Mouse (Mus musculus): ENCODE data around the gene Ptgr1.
A peak's percentile ranks its signal among the peaks of the same experiment; 100 is the strongest.

The Ptgr1 gene

DNA sequence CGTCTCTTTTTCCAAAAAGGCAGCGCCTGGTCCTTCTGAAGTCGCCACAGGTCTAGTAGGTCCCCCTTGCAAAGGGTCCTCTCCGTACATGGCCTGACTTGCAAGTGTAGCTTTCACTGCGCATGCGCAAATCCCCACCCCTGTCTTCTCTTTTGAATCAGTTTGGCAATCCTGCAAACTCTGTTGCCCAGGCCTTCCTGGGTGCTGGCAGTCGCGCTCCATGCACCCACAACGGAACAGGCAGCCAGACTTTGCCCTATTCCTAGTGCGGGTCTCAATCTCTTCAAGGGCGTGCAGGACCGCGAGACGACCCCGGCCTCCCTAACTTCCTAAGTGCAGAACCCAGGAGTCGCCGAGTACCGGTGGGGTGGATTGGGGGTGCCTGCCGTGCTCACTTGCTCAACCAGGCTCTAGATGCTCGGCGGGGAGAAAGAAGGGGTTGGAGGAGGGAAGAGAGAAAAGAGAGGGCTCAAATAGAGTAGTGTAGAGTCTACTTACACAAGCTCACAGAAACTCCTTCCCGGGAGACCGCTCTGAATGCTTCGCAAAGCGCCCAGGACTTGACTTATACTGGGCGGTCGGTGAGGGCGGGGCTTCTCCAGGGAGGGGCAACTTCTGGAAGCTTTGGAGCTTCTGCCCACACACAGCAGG is at the start of gene Ptgr1:
Ptgr1 (minus strand) TSS at position 580 of the 651 bp plus-strand sequence.
- peak; percentile 63 for DNase-seq

DNA sequence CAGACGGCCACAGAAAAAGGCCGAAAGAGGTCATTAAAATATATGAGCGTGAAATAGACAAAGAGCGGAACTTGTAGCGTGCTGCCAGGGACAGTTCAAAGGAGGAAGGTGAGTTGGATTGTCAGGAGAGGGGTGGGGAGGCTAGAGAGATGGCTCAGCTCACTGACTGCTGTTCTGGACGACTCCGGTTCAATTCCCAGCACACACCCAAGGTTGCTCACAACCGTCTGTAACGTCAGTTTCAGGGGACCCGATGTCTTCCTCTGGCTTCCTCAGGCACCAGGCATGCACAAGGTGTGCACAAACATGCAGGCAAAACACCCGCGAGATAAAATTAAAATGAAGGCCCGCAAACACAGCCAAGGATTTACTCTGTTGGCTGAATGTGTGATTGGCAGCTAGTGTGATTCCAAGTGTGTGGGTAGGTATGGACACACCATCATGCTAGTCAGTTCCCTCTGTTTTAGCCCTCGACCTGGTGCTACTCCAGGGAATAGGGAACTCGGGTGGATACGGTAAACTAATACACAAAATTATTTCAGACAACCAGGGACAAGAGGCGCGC is 48.9 kb upstream of the Ptgr1 start:
- peak; percentile 16 for DNase-seq

DNA sequence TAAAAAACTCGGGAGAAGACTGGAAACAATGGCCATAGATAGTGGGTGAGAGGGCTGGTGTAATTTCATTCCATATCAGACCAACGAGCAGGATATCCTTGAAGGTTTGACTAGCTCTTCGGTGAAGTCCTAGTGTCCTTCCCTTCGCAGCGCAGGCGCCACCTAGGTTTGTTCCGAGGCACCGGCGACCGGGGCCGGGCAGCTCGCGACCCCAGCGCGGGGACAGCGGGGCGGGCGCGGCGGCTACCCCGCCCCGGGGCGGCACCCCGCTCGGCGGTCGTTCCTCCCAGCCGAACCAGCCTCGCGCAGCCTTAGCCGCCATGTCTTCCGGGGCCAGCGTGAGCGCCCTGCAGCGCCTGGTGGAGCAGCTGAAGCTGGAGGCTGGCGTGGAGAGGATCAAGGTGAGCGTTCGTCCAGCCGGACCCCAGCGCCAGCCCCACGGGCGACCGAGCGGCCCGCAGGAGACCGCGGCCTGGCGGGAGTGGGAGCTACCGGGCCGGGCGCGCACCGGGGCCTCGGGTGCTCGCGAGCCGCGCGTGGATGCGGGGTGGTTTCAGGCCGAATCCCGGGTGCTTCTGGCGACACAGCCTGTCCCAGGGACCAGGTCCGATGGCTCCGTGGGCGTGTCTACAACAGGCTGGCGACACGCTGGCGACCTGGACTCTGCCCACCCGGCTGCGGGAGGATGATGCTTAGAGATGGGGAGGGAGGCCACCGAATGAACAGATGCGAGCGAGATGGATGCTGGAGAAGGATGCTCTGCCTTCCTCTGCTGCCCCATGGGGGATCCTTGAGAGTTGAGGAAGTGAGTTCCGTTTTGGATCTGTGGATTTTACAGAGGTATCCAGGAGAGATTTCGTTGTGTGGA is 48.2 kb upstream of the Ptgr1 start, which contains the start of gene Gng10:
Gng10 (plus strand) TSS at position 171 of the 868 bp plus-strand sequence.
- peak; percentile 85 for DNase-seq

DNA sequence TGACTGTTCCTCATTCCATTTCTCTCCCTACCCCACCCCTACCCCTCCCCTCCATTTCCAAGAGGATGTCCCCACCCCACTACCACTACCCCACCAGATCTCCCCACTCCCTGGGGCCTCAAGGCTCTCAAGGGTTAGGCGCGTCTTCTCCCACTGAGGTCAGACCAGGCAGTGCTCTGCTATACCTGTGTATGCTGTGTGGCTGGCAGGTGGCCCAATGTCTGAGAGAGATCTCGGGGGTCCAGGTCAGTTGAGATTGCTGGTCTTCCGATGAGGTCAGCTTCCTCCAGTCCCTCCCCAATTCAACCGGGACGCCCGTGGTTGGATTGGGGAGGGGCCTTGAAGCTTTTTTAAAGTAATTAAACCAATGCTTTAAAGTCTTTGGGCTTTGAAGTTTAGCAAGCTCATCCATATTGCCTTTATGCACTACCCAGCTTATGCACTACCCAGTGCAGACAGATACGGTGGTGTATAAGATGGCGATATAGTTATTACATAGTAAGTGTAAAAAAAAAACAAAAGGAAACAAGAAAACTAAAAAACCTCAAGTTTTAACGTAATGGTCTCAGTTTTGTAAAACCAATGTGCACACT is 47.5 kb upstream of the Ptgr1 start:
- DNase-seq = no peak

DNA sequence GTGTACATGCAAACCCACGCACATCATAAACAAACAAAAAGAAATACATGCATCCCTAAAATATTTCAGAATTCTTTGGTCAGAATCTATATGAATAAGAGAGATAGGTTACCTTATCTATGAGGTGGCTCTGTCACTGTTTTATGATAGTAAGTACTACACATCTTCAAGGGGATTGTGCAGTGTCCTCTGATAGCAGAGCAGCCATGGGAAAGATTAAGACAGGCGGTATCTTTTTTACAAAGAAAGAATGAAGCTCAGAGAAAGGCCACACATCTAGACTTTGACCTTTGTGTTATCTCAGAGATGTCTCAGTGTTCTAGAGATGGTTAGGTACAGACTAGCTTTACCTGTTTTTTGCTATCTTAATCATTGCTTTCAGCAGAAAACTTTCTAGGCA is 30.0 kb upstream of the Ptgr1 start:
- no peak for DNase-seq

DNA sequence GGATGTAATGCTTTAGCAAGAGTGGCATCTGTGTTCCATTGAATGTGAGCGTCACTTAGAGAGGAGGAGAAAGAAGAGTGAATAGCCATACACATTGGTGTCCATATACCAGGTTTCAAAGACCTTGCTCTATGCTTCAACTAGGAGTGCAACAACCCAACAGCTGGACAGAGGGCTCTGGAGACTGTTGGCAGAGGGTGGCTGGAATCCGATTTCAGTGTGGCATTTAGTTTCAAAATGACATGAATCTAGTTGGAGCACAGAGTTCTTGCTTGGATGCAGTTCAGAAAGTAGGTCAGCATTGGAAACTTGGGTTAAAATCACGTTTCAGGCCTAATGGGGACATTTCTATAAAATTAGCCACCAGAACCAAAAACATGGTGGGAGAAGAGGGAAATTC is 28.3 kb upstream of the Ptgr1 start:
- DNase-seq = no peak

DNA sequence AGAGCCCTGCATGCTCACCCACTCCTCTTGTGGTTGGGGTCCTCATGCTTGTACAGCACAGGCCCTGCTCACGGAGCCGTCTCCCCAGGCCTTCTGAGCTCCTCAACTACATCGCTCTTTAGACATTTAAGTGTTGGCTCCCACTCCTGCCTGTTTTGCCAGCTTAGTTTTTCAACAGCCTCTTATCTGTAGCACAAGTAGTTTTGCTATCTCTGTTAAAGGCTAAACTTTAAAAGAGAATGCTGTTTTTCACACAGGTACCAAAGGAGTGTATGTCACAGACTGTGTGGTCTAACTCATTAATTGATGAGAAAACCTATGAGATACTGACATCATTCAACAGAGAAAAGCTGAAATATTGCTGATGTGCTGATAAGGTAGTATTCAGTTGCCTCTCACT is 24.5 kb upstream of the Ptgr1 start:
- no peak for DNase-seq

DNA sequence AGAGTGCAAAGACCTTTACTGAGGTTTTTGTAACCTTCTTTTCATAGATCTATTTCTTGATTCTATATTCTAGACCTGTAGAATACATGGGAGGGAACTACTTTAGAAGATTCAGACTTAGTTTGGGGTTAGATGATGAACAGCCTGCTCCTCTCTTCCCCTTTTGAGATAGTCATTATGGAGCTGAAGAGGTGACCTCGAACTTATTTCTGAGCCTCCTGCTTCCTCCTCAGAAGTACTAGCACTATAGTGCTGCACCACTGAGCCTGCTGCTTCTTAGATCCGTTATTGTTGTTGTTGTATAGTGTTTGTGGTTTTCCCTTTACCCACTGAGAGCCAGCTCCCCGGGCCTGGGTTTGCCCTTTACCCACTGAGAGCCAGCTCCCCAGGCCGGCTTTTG is 22.8 kb upstream of the Ptgr1 start:
- no peak for DNase-seq

DNA sequence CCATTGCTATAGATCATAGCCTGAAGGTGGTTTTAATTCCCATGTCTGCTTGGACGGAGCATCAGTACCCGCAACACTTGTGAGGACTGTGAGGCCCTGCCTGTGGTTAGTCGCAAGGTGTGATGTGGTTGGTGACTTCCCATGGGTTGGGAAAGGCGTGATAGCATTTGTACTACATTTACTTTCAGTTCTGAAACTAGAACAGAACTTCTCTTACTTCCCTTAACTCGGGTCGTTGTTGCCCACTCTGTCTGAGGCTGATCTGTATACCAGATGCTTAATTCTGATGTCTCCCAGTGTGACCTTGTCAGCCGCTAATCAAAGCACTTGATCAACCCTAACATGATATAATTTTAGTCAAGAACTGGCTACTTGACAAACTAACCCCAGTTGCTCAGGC is 22.3 kb upstream of the Ptgr1 start:
- DNase-seq = no peak

DNA sequence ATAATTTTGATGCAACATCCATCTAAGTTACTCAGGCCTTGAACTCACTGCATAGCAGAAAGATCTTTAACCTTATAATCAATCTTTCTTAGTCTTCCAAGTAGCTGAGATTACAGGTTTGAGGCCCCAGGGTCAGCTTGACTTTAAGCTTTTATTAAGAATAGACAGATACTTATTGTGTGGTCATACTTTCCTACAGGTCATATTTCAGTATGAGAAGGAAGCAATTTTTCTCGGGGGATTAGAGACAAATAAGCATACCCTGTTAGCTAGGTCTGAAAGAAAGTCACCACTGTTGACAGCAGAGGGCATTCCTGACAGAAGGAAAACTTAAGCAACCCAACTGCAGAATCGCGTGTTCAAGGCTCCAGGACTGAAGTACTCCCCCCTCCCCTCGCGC is 21.1 kb upstream of the Ptgr1 start:
- no peak for DNase-seq

DNA sequence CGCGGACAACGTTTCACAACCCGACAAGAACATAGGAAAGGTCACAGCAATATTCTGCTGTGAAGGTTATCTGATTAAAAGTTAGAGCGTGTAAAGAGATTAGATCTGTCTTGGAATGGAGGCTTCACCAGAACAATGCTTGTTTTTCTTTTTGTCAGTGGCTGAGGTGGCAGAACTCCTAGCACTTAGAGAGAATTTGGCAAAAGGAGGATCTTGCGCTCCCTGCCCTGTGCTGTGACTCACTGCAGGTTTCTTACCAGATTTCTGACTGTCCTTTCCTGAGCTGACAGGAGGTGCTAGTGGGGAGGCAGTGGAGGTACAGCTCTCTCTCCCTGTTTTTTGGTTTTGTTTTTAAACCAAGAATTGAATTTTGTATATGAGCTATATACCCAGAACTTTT is 20.1 kb upstream of the Ptgr1 start:
- no peak for DNase-seq

DNA sequence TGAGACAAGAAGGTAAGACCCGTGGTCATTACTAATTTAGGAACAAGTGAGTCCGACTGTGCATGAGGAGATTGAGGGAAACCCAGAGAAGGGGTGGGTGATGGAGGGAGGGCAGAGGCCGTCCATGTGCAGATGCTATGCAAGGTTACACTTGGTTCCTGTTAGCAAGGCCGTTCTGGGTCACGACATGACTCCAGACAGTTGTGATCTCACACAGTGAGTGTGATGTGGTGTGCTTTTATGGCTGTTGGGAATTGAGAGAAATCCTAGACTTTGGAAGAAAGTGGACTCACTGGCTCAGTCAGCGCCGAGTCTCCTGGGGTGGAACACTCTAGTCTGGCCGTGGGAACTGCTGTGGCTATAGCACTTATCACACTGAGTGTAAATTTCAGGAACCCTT is 19.3 kb upstream of the Ptgr1 start:
- DNase-seq = no peak

DNA sequence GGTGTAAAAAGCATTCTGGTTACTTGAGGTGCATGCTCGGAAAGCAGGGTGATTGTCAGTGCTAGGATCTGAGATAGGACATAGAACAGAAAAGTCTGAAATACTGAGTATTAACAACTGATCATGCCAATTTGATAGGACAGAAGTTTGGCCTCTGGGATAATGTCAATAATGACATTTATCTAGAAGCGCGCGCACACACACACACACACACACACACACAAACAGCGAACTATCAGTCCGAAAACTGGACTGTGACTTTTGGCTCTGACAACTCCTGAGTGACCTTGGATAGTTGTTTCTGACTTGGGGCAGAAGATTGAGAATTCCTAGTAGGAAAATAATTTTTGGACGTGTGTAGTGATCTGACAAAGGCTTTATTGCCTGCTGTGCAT is 16.9 kb upstream of the Ptgr1 start:
- DNase-seq = no peak

DNA sequence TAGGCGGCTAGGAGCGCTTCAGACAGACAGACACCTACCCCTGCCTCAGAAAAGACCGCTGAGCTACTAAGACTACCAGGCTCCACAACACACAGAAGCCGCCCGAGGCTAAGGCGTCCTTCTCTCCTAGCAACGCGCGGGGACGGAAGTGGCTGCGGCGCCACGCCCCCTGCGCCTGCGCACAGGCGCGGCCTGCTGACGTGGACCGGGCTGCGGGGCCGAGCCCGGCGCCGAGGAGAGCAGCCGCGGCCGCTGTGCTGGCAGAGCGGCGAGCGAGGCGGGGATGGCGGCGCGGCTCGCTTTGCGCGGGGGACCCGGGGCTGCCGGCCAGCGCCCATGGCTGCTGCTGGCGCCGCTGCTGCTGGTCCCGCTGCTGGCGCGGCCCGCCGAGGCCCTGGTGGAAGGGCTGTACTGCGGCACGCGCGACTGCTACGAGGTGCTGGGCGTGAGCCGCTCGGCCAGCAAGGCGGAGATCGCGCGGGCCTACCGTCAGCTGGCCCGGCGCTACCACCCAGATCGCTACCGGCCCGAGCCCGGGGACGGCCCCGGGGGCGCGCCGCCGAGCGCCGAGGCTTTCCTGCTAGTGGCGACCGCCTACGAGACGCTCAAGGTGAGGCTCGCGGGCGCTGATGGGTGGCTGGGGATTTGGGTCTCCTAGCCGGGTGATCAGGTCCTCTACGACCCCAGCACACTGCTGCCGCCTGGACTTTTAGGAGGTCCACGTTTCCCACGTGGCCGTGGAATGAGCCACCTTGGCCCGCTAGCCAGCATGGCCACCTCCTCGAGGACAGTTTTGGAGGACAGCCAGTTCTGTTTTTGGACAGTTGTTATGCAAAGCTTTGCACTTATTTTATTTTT is 16.3 kb upstream of the Ptgr1 start, which contains the start of gene Gm20503:
Gm20503 (plus strand) TSS at position 263 of the 858 bp plus-strand sequence.
- DNase-seq = peak; percentile 94

DNA sequence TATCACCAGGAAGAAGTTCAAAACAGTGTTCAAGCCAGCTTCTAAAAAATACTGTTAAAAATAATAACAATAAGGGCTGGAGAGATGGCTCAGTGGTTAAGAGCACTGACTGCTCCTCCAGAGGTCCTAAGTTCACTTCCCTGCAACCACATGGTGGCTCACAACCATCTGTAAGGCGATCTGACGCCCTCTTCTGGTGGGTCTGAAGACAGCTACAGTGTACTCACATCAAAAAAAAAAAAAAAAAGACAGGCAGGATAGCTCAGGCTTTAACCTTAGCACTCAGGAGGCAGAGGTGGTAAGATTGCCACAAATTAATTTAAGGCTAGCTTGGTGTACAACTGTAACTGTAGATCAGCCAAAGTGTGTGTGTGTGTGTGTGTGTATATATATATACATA is 13.7 kb upstream of the Ptgr1 start:
- no peak for DNase-seq

DNA sequence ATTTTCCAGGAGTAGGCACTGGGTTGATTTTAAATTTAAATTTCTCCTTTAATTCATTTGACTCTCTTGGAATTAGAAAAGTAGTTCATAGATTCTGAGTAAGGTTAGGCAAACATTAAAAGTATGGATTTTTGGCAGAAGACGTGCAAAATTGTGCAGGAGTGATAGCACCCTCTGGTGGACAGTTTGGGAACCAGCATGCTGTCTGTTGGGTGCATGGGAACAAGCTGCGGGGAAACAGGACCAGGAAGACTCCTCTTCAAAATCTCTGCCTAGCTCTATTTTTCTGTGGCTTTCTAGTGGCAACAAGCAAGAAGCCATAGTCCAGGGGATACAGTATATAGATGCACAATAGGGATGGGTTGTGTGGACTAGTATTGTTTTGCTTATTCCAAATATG is 12.8 kb upstream of the Ptgr1 start:
- peak; percentile 72 for DNase-seq

DNA sequence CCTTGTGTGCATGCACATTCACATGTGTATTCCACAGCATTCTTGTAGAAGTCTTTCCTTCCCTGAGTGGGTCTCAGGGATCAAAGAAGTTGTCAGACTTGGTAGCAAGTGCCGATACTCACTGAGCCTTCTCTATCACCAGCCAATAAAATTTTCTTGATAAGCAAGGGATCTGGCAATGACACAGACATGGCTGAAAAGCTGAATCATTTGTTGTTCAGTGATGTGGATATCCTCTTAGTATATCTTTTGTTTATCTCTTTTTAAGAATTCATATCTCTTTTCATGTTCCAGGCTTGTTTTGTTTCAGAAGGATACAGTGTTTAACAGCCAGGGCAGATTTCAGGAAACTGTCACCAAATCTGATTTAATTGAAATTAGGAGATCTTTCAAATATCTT is 11.8 kb upstream of the Ptgr1 start:
- no peak for DNase-seq

DNA sequence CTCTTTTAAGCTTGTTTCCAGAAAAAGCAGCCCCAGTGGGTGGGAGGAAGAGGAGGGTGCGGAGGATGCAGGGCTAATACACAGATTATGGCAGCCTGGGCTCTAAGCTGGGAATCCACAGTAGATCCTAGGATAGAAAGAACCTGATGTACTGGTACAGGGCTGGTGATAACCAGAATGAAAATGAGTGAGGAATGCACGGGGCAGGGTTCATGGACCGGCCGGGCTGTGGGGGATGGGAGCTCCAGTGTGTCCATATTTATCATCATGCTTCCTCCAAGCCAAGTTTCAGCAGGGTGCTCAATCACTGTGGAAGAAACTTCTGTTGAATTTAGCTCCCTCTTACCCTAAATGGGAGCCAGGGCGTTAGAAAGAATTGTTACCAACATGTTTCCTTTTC is 10.2 kb upstream of the Ptgr1 start:
- DNase-seq = no peak

DNA sequence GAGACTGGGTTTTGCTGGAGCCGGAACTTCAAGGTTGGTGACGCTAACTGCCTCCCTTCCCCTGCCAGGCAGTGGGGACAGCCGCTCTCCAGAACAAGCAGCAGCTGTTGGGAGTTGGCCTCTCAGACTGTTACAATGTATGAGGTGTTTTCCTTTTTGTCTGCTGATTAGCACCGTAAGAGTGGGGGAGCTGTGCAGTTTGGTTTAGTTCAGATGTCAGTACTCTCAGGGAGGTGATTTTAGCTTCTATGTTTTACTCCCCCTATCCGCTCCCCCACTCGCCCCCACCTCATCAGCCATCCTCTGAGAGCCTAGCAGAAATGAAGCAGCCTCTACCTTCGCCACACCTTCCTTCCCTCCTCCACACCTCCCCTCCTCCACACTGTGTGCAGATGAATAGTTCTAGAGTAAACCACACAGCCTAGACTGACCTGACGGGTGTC is 8.4 kb upstream of the Ptgr1 start:
- DNase-seq = no peak

DNA sequence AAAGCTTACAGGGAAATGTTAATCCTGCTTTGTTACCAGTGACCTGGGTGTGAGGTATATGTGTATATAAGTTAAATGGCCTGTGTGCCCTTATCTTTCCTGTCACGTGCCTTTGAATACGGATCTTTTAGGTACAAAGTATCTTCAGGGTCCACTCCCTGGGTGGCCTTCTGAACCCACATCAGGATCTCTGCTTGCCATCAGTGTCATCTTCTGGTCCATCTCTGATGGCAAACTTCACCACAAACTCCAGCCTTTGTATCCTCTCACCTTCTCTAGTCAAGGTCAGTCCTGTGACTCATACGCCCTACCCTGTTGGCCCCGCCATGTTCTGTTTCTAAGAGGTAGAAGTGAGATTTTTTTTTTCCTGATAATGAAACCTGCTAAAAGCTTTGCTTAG is 7.8 kb upstream of the Ptgr1 start, which contains the start of gene Dnajc25:
Dnajc25 (plus strand) TSS at position 301 of the 400 bp plus-strand sequence.
- no peak for DNase-seq

DNA sequence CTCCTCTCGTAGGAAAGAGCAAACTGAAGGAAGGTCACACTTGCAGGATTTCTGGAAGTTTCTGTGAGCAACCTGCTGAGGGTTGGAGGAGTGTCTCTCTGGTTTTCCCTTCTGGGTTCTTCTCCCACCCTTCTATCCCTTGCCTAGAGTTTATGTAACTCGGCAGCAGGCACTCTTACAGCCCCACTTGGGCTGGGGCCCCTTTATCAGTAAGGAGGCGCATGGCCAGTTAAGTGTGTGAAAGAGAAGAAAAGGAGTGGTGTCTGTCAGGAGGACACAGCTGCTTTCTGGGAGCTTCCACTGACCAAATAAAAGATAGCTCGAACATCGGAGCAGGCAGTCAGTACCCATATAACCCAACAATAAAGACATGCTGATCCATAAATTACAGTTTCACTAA is 5.3 kb upstream of the Ptgr1 start:
- DNase-seq = no peak

Data from right cerebral cortex, postnatal 25 days (tissue).